Mouse (Mus musculus) lung, adult 2 months (tissue): ENCODE results near the gene Bbc3. TPM values are rescaled to one million over a fixed set of nuclear protein-coding genes. Genes with fewer than 3 reads are reported as not detected.

Experiments used
- DNase-seq: peaks from one replicate; pipeline ENCODE4 v3.0.0; 2022
- H3K4me1 ChIP-seq: fragments of 200-500 bp; 2 replicates; pipeline ENCODE4 v1.6.1; 2011; ENCODE audit warnings: low read length; ENCODE audit not compliant: control insufficient read depth, insufficient read depth
- H3K4me3 ChIP-seq: fragments of 200-500 bp; replicated peaks from 2 replicates; pipeline ENCODE3; 2011; ENCODE audit warnings: low read depth, mild to moderate bottlenecking, control low read depth, low read length; ENCODE audit errors: extremely low read depth
- CTCF ChIP-seq: fragments of 200-500 bp; IDR thresholded peaks from 2 replicates; pipeline ENCODE4 v1.5.1; 2011; ENCODE audit warnings: mild to moderate bottlenecking, low read length, control low read depth; ENCODE audit not compliant: insufficient read depth
- POLR2A ChIP-seq: fragments of 200-500 bp; IDR thresholded peaks from 2 replicates; pipeline ENCODE4 v1.6.1; 2011; ENCODE audit warnings: low read depth, mild to moderate bottlenecking, control low read depth, low read length, borderline replicate concordance; ENCODE audit errors: extremely low read depth
- WGBS: fragments of 180-500 bp; shearing (Covaris S2); methylation state at CpG from one replicate; pipeline ENCODE4 v1.1.7; 2018; 5-methylcytosine and 5-hydroxymethylcytosine counted together
- polyA plus RNA-seq: library from polyadenylated mRNA; depleted of rRNA; stranded (reverse); fragments of >200 nt; gene quantifications from 2 replicates; pipeline ENCODE4 v1.2.3, GENCODE M21; 2012

Bbc3 gene
- polyA plus RNA-seq, 1 experiment: 31.8 TPM

DNA sequence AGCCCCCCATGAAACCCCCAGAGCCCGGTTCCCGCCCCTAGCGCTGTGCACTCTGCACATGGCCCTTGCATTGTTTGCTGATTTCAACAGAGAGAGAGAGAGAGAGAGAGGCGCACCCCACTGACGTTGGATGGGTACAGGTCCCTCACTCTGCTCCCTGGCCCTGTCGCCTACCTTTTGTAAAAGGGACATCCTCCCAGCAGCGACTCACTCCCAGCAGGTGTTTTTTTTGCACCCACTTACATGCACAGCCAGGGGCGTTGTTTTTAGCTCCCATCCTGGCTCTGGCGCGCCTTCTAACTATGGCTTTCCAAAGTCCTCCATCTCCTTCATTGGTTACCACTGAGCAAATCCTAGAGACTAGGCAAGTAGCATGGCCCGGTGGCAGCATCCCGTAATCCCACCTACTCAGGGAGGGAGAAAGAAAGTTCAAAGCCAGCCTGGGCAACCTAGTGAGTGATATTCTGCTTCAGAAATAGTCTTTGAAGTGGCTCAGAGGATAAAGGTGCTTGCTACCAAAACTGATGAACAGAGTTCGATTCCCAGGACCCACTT lies 6.1 kb downstream of the Bbc3 start:
- no peak for TF ChIP-seq CTCF
- no peak for TF ChIP-seq POLR2A
- H3K4me3 ChIP-seq: peak overlapping the region; percentile 60
- DNase-seq: peak; percentile 27
- peaks cover 14% of the 10 kb centered on the region for H3K4me1 ChIP-seq
- WGBS: 18% methylated on average over 13 of the region's 13 CpGs

DNA sequence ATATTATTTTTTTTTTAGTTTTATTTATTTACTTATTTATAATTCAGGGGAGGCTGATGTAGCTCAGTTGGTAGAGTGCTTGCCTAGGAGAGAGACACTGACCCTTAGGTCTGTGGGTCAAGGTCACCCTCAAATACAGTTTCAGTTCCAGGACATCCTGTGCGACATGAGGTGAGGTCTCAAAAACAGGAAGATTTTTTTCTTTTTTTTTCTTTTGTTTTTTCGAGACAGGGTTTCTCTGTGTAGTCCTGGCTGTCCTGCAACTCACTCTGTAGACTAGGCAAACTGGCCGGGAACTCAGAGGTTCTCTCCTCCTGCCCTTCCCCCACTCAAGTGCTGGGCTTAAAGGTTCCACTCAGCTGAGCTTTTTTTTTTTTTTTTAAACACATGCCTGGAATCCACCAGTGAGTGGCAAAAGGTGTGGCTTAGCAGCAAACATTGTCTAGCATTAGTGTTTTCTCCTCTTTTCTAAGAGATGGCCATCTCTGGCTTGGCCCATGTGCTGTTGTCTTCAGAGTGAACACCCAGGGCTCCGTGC lies 7.1 kb downstream of the Bbc3 start:
- peaks cover 14% of the 10 kb centered on the region for H3K4me1 ChIP-seq
- peak; percentile 43 for DNase-seq
- no peak for TF ChIP-seq CTCF
- no peak for TF ChIP-seq POLR2A
- 36% methylated on average over 4 of the region's 4 CpGs for WGBS
- H3K4me3 ChIP-seq: no peak overlapping the region

DNA sequence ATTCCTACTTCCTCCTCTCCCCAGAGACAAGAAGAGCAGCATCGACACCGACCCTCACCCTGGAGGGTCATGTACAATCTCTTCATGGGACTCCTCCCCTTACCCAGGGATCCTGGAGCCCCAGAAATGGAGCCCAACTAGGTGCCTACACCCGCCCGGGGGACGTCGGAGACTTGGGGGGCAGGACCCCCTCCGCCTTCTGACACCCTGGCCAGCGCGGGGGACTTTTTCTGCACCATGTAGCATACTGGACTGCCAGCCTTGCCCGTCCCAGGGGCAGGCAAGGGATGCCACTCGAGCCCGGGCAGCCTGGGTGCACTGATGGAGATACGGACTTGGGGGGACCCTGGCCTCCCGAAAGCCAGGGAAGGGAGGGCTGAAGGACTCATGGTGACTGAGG lies 8.9 kb downstream of the Bbc3 start:
- Histone ChIP-seq H3K4me1 (peaks cover 8% of the 10 kb centered on the region), H3K4me3 (no peak overlapping the region)
- WGBS: 82% methylated on average over 14 of the region's 14 CpGs
- no peak for DNase-seq
- TF ChIP-seq POLR2A: no peak

DNA sequence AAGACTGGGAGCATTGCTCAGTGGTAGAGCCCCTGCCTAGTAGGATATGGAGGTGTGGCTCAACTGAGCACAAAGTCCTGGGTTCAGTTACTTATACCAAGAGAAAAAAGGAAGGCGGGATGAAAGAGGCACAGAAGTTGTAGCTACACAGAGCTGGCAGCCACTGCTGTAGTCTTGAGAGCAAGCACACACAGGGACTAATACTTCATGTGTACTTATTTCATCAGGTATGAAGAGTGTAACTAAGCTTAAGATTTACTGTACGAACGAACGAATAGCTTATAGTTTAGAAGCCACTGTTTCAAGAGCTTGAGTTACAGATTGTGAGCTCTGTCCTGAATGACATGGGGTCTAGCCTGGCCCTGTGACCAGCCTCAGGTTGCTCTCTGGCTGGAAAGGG lies 11.0 kb downstream of the Bbc3 start:
- Histone ChIP-seq H3K4me1 (peaks cover 7% of the 10 kb centered on the region), H3K4me3 (no peak overlapping the region)
- 66% methylated on average over 4 of the region's 4 CpGs for WGBS
- DNase-seq: no peak
- no peak for TF ChIP-seq CTCF
- TF ChIP-seq POLR2A: no peak

DNA sequence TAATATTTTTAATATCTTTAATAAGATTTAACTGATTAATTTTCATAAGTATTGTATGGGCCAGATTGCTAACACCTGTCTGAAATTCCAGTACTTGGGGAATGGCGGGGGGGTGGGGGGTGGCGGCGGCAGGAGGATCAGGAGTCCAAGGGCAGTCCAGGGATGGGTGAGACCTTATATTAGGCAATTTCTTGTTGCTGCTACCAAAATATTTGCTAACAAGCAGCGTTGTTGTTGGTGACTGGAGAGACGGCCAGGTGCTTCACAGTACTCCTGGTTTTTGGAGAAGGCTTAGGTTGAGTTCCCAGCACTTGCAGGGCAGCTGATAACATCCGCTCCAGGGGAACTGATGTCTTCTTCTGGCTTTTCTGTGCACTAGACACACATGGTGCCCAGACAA lies 12.3 kb downstream of the Bbc3 start:
- H3K4me3 ChIP-seq: no peak overlapping the region
- no peak for DNase-seq
- 78% methylated on average over 6 of the region's 6 CpGs for WGBS
- peaks cover 3% of the 10 kb centered on the region; the same call in 1 of the 2 replicates for H3K4me1 ChIP-seq
- no peak for TF ChIP-seq POLR2A
- TF ChIP-seq CTCF: no peak

DNA sequence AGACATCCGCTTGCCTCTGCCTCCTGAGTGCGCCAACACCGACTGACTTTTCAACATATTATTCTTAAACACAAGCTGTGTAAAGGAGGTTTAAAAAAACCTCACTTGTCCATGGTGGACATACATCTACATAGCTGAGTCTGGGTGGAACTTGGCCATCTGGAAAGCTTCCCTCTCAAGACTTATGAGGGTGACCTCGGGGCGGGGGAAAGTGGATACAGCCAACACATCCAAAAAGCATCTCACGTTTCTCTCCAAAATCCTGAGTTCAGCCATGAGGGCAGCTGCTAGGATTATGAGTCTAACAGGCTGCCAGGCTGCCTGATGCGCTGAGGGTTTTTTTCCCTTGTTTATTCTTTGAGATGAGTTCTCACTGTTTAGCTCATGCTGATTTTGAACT lies 16.5 kb downstream of the Bbc3 start:
- peaks cover 4% of the 10 kb centered on the region for H3K4me1 ChIP-seq
- DNase-seq: no peak
- TF ChIP-seq POLR2A (no peak), CTCF (no peak)
- 76% methylated on average over 7 of the region's 7 CpGs for WGBS
- no peak overlapping the region for H3K4me3 ChIP-seq

DNA sequence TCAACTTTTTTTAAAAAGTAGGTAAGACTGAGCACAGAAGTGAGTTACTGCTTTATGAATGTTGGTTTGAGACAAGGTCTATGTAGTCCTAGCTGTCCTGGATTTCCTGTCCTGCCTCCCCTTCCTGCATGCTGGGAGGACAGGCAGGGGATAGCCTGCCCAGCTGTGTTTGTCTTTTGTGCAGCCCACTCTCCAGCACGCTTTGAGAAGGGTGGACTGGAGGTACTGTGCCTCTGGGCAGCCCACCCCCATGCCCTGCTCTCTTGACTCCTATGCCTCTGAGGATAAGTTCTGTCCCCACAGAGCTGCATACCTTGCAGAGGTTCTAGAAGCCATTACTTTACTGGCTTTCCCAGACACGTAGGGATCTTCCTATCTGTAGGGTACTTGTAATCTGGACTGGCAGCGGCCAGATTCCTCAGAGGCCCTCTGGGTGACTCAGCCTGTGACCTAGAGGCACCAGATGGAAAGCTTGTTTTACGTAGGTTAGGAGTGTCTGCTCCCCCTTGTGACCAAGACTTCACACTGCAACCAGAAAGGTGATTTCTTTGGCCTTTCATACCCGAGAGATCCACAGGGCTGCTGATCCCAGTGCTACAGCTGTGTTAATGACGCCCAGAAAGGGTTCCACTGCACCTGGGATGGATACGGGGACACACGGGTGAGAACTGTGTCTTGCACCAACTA lies 17.9 kb downstream of the Bbc3 start:
- WGBS: 22% methylated on average over 8 of the region's 8 CpGs
- TF ChIP-seq POLR2A: no peak
- TF ChIP-seq CTCF: peak; percentile 57
- Histone ChIP-seq H3K4me1 (peaks cover 6% of the 10 kb centered on the region), H3K4me3 (no peak overlapping the region)
- peak; percentile 64 for DNase-seq

DNA sequence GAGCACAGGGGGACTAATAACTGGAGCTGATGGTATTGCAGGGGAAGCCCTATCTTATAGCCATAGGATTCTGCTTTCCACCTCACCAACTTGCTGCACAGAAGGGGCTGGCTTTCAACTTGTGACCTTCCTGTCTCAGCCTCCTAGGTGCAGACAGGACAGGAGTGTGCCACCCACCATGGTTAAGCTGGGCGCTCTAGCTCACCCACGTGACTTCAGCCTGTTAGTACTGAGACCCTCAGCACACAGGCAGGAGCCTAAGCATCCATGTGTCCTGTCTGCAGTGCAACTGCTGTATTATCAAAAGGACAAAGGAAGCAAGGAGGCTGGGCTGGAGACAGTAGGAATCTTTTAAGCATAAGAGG lies 18.4 kb downstream of the Bbc3 start:
- Histone ChIP-seq H3K4me3 (no peak overlapping the region), H3K4me1 (peaks cover 6% of the 10 kb centered on the region)
- no peak for TF ChIP-seq POLR2A
- no peak for TF ChIP-seq CTCF
- 91% methylated on average over 2 of the region's 2 CpGs for WGBS
- no peak for DNase-seq

DNA sequence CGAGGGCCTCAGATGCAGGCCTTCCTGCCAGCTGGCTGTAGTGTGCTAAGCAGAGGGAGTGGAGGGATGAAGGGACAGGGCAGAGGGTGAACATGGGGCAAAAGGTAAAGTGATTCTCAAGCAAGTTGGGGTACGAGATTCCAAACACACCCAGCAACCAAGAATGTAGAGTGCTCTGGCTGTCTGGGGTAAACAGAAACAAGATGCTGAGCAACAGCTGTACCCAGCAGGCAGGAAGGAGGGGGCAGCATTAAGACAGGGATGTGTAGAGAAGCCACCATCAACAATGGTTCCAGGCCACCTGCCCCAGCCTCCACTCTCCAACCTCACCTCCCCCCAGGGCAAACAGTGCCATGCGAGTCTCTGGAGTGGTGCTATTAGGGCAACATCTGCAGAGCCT lies 21.0 kb downstream of the Bbc3 start:
- TF ChIP-seq POLR2A: no peak
- TF ChIP-seq CTCF: no peak
- Histone ChIP-seq H3K4me3 (no peak overlapping the region), H3K4me1 (peaks cover 6% of the 10 kb centered on the region)
- 63% methylated on average over 3 of the region's 3 CpGs for WGBS
- peak; percentile 25 for DNase-seq

DNA sequence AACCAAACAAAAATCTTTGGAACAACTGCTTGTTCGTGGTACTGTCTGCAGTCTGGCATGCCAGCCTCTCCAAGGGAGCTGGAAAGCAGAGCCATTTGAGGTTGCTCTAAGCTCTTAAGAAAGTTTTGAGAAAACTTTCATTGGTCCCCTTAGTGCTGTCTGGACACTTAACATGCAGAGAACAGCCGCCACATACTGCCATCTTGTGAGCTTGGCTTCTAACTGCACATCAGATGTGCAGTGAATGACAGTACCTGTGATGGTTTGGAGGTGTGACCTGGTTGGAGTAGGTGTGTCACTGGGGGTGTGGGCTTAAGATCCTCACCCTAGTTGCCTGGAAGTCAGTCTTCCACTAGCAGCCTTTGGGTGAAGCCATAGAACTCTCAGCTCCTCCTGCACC lies 29.5 kb downstream of the Bbc3 start:
- Histone ChIP-seq H3K4me1 (0 out of 2 replicates have a peak, but pooled peaks cover 4% of the 10 kb centered on the region), H3K4me3 (no peak overlapping the region)
- no peak for DNase-seq
- TF ChIP-seq POLR2A (no peak), CTCF (no peak)
- WGBS: 66% methylated on average over 2 of the region's 2 CpGs

DNA sequence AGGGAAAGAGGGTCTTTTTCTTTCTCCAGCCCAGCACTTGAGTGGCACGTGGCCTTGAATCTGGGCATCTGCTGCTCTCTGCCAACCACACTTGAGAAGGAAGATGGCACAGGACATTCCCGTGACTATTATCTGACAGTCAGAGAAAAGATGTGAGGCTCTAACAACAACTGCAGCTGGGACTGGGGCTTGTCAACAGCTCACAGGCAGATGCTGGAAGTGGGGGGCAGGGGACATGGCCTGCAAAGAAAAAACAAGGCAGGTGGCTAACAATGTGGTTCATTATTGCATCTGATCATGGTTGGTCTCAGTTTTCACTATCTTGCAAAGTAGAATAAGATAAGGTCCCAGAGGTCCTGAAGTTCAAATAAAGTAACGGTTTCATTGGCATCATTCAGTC lies 36.4 kb downstream of the Bbc3 start:
- no peak for DNase-seq
- TF ChIP-seq CTCF (no peak), POLR2A (no peak)
- WGBS: 89% methylated on average over 3 of the region's 3 CpGs
- no peak overlapping the region for H3K4me3 ChIP-seq
- 0 out of 2 replicates have a peak, but pooled peaks cover 2% of the 10 kb centered on the region for H3K4me1 ChIP-seq
